Comparison of ENCODE assay signal across 9 mouse cellular contexts in genomic region chr4:43383246-43384082, GRCm38 (mm10). TPM values are rescaled to one million over a fixed set of nuclear protein-coding genes. Genes with fewer than 3 reads are reported as not detected.
DNase-seq lines count a peak whose midpoint lies in the region; ATAC-seq and TF ChIP-seq lines count a peak whose summit lies in the region.
"Had no signal": no experiment of that assay in that cellular context is flagged by ENCODE, and none has a peak within 500 bp of the region (broad histone marks: within the 10 kb centered on the region; RNA-seq: fewer than 3 reads in every experiment).

No protein-coding gene starts in this region.

- no peak for ATAC-seq in kidney, postnatal 0 days (replicated peaks; ENCODE audit: low FRiP score, low read depth)
- ATAC-seq in embryonic facial prominence, embryonic 14.5 days (ENCODE audit: low read depth): no peak

- peak overlapping the region; percentile 71 for H3K4me2 ChIP-seq in kidney, postnatal 0 days (ENCODE audit: low read length)
- peak overlapping the region; percentile 90 for H3K4me2 ChIP-seq in embryonic facial prominence, embryonic 14.5 days (ENCODE audit: low read depth, low read length)

- intact Hi-C loops in left cerebral cortex, postnatal 4 days (cut with DNase I): no loop called here

- peak overlapping the region; percentile 64; the same call in 1 of the 2 replicates for H3K4me3 ChIP-seq in kidney, postnatal 0 days (replicated peaks; ENCODE audit: low read depth, low read length)
- H3K4me3 ChIP-seq in embryonic facial prominence, embryonic 14.5 days (ENCODE audit: low read depth, low read length): peak overlapping the region; percentile 1; the same call in 1 of the 2 replicates
- H3K4me3 ChIP-seq in macrophage (ENCODE audit: inconsistent target): peak overlapping the region; percentile 64

- H3K9ac ChIP-seq in kidney, postnatal 0 days (ENCODE audit: low read depth, low read length): 0 out of 2 replicates have a peak overlapping the region, but pooled peaks have one; percentile 4
- H3K9ac ChIP-seq in embryonic facial prominence, embryonic 14.5 days (ENCODE audit: low read depth, low read length): no peak overlapping the region

- no peaks in the 10 kb centered on the region for H3K9me3 ChIP-seq in kidney, postnatal 0 days (replicated peaks; ENCODE audit: low read length)
- H3K9me3 ChIP-seq in embryonic facial prominence, embryonic 14.5 days (ENCODE audit: control insufficient read depth, low read length): no peaks in the 10 kb centered on the region

- no peak for TF ChIP-seq CTCF in kidney, postnatal 0 days (IDR thresholded peaks at IDR 0.05; ENCODE audit: low read depth)

- H3K4me1 ChIP-seq in kidney, postnatal 0 days (replicated peaks; ENCODE audit: insufficient read depth, low read length): peaks cover 3% of the 10 kb centered on the region; the same call in 1 of the 2 replicates
- H3K4me1 ChIP-seq in embryonic facial prominence, embryonic 14.5 days (ENCODE audit: control insufficient read depth, insufficient read depth, low read length): peaks cover 20% of the 10 kb centered on the region; the same call in 1 of the 2 replicates

- H3K27ac ChIP-seq in kidney, postnatal 0 days: peak overlapping the region; percentile 60; the same call in 1 of the 2 replicates
- H3K27ac ChIP-seq in embryonic facial prominence, embryonic 14.5 days (replicated peaks; ENCODE audit: low read depth, low read length): no peak overlapping the region
- H3K27ac ChIP-seq in macrophage: peak overlapping the region; percentile 97

- H3K27me3 ChIP-seq in kidney, postnatal 0 days (ENCODE audit: insufficient read depth, low read length): no peaks in the 10 kb centered on the region
- no peaks in the 10 kb centered on the region; the same call in 1 of the 2 replicates for H3K27me3 ChIP-seq in embryonic facial prominence, embryonic 14.5 days (replicated peaks; ENCODE audit: control insufficient read depth, insufficient read depth, low read length)

- no peak for DNase-seq in kidney, postnatal 0 days (ENCODE audit: low spot score)
- DNase-seq in kidney, adult 11 months: no peak
- DNase-seq in NIH3T3 (ENCODE audit: low read depth): peak; percentile 57
- no peak for DNase-seq in embryonic facial prominence, embryonic 14.5 days (ENCODE audit: low spot score)
- DNase-seq in left cerebral cortex, postnatal 4 days: no peak
- DNase-seq in natural killer cell, adult 2 months (ENCODE audit: low spot score in 2 of 2): no peak
- no peak for DNase-seq in MN1 (ENCODE audit: low spot score)

- 45% methylated on average over 11 of the region's 11 CpGs for WGBS in kidney, postnatal 0 days
- 70% methylated on average over 11 of the region's 11 CpGs for WGBS in embryonic facial prominence, embryonic 14.5 days
- WGBS in macrophage (ENCODE audit: missing documents): 32% methylated on average over 11 of the region's 11 CpGs

- H3K79me2 ChIP-seq in macrophage (ENCODE audit: inconsistent target): peaks cover 72% of the 10 kb centered on the region

- H3K36me3 ChIP-seq in kidney, postnatal 0 days (ENCODE audit: insufficient read depth, low read length): no peaks in the 10 kb centered on the region
- no peaks in the 10 kb centered on the region for H3K36me3 ChIP-seq in embryonic facial prominence, embryonic 14.5 days (ENCODE audit: control insufficient read depth, insufficient read depth, low read length)
- H3K36me3 ChIP-seq in macrophage (ENCODE audit: inconsistent target): 0 out of 2 replicates have a peak, but pooled peaks cover 4% of the 10 kb centered on the region

RNA-seq across cellular contexts. Expression of gene Rusc2, which starts 1.7 kb away (rescaled TPM):
- polyA plus RNA-seq in kidney, postnatal 0 days (2015; fragmentation: Nextera tagmentation; extraction: Ambion mirVana): 9.6 and 9.7 TPM in 2 replicates
- polyA plus RNA-seq in embryonic facial prominence, embryonic 14.5 days (2014; fragmentation: Nextera tagmentation; extraction: Ambion mirVana): 11.3 and 11.5 TPM in 2 replicates
- total RNA-seq in macrophage (2018; cell fraction: chromatin; rRNA removed): 100 to 1,000 TPM in 14 of 26 experiments, 10 to 100 TPM in 12; 52.0 to 188 (median 101) TPM
- 10 to 100 TPM; 15.6 to 81.8 (median 45.7) TPM for total RNA-seq in macrophage (2018; cell fraction: cytosol; rRNA removed)
- 100 to 1,000 TPM in 11 of 26 experiments, 10 to 100 TPM in 15; 66.7 to 158 (median 93.7) TPM for total RNA-seq in macrophage (2018; cell fraction: nucleus; rRNA removed)
- 22.3 to 44.8 TPM (median 33.3 TPM) in 3 replicates for polyA plus RNA-seq in macrophage (2018)
- 100 to 1,000 TPM; 185 to 188 TPM for total RNA-seq in left cerebral cortex, postnatal 4 days (2021)

RNA-seq across cellular contexts. Expression of gene Fam166b, which starts 45.5 kb away (rescaled TPM):
- polyA plus RNA-seq in kidney, postnatal 0 days (2015; fragmentation: Nextera tagmentation; extraction: Ambion mirVana): 0.33 and 0.59 TPM in 2 replicates
- 0.22 and 0.33 TPM in 2 replicates for polyA plus RNA-seq in embryonic facial prominence, embryonic 14.5 days (2014; fragmentation: Nextera tagmentation; extraction: Ambion mirVana)
- not detected for total RNA-seq in macrophage (2018; cell fraction: chromatin; rRNA removed)
- not detected for total RNA-seq in macrophage (2018; cell fraction: cytosol; rRNA removed)
- total RNA-seq in macrophage (2018; cell fraction: nucleus; rRNA removed): not detected
- not detected in 3 replicates for polyA plus RNA-seq in macrophage (2018)
- total RNA-seq in left cerebral cortex, postnatal 4 days (2021): 1 to 10 TPM; 1.0 to 1.3 TPM
- total RNA-seq: heart, postnatal 36 days had no signal

RNA-seq across cellular contexts. Expression of gene Tesk1, which starts 58.3 kb away (rescaled TPM):
- polyA plus RNA-seq in kidney, postnatal 0 days (2015; fragmentation: Nextera tagmentation; extraction: Ambion mirVana): 7.8 and 9.1 TPM in 2 replicates
- polyA plus RNA-seq in embryonic facial prominence, embryonic 14.5 days (2014; fragmentation: Nextera tagmentation; extraction: Ambion mirVana): 13.2 and 14.8 TPM in 2 replicates
- 10 to 100 TPM in 25 of 26 experiments, 1 to 10 TPM in 1; 6.5 to 65.0 (median 35.2) TPM for total RNA-seq in macrophage (2018; cell fraction: chromatin; rRNA removed)
- total RNA-seq in macrophage (2018; cell fraction: cytosol; rRNA removed): 10 to 100 TPM; 33.5 to 59.0 (median 44.7) TPM
- total RNA-seq in macrophage (2018; cell fraction: nucleus; rRNA removed): 10 to 100 TPM; 20.1 to 53.9 (median 36.3) TPM
- polyA plus RNA-seq in macrophage (2018): 40.0 to 51.6 TPM (median 50.0 TPM) in 3 replicates
- 100 to 1,000 TPM; 106 to 108 TPM for total RNA-seq in left cerebral cortex, postnatal 4 days (2021)

Comparison
In these comparisons a context has a peak if more than half of its experiments do, and no peak if none do; other contexts are left out.
1. H3K4me3 ChIP-seq: peak in every context shown above with its lines; median percentile 64 in kidney, postnatal 0 days; 64 in macrophage; 1 in embryonic facial prominence, embryonic 14.5 days.